Mouse (Mus musculus) cerebellum, adult 9-10 months (tissue): ENCODE measurements at regions not wholly inside any gene's neighbourhood (a gene's known extent, or its start where the extent isn't known, plus 50 kb on each side); places are given as distances from the start of the nearest gene placed in this dataset.

Experiments used
- DNase-seq: peaks from one replicate; pipeline ENCODE4 v3.0.0; 2022

GRCm38 (mm10) chr5:46086885-46087284 lies 229.5 kb upstream of the Lcorl start:
- DNase-seq: no peak

- DNase-seq: no peak
Observed at GRCm38 (mm10) chr5:46083293-46083692, 225.9 kb upstream of the Lcorl start.

GRCm38 (mm10) chr5:46073744-46074143 lies 216.3 kb upstream of the Lcorl start:
- DNase-seq: no peak

GRCm38 (mm10) chr5:46073136-46073535 lies 215.7 kb upstream of the Lcorl start:
- no peak for DNase-seq

- no peak for DNase-seq
Observed at GRCm38 (mm10) chr5:46059910-46060309, 202.5 kb upstream of the Lcorl start.

GRCm38 (mm10) chr5:46054850-46055249 lies 197.4 kb upstream of the Lcorl start:
- no peak for DNase-seq

DNA sequence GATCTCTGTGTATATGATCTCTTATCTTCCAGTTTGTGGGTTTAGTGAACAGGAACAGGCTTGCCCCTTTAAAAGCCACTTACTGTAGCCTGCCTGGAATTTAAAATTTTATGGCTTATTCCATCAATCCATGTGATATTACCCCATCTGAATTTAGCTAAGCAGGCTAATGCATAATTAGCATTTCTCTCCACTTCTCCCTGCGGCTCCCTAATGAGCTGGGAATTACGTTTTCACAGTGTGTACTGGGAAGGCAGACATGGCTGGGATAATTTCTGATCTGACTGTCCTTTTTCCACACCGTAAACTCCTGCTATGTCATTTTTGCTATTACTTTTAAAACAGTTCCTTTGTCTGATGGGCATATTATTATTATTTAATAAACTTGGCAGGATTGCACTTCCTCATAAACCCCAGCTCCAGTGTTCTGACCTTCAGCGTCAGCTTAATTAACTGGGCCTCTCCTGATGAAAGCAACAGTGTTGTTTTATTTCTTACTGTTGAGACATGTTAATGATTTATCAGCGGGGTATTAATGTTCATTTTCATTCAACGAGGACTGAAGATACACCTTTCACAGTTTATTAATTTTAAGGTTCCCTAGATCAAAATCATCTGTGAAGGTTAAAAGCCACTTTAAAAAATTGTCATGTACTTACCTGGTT lies 185.4 kb upstream of the Lcorl start:
- DNase-seq: no peak

DNA sequence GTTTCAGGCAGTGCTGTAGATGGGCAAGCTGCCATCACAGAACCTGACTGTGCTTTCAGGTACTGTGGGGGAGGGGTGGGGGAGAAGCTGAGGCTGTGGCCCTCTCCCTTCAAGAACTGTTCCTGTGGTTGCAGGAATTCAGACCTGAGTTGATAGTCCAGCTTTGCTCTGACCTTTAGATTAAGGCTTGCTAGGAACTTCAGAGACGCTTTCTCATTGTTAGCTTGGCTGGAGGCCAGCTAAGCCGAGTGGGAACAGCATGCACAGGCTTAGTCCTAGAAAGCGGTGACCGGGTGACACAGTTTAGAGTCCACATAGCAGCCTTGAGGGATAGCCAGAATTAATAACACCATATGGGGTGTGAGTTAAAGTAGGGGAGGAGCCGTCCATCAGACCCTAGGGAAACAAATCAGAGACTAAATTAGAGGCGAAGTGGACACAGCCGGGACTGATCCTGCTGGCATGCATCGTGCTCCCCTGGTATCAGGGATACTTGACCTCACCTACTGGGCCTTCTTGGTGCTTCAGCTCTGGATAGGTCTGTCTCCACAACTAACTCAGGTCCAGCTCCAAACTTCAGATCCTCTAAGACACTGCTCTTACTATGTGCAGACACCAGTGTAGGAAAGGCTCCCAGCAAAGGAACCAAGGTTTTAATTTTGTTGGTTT lies 175.7 kb upstream of the Lcorl start:
- peak; percentile 15 for DNase-seq

DNA sequence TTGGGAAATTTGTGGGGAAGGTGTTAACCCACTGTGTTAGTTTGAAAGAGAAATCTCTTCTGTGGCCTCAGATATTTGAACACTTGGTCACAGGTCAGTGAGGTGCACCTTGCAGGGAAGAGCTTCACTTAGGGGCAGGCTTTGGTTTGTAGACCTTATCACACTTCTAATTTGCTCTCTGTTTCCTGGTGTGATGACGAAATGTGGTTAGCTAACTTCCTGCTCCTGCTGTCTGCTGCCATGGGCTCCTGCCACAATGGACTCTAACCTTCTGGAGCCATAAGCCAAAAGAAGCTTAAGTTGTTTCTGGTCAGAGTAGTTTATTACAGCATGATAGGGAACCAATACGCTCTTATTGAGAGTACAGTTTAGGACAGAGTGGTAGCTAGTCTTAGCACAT lies 174.8 kb upstream of the Lcorl start:
- no peak for DNase-seq

GRCm38 (mm10) chr5:46024138-46024537 lies 166.7 kb upstream of the Lcorl start:
- DNase-seq: no peak

DNA sequence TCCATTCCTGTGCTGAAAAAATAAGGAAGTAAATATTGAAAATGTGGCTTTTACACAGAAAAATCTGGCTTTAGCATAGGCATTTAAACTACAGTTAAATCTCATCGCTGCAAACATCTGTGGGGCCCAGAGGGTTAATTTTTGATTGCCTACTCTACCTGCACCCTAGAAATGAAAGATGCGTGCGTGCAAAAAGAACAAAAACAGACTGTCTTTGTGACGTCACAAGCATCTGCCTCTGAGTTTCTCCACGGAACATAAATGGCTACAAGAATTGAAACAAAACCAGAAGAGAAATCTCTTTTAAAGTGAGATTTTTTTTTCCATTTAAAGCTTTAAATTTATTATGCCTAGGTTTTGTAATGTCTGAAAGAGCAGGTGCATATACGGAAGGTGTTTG lies 166.0 kb upstream of the Lcorl start:
- DNase-seq: no peak

DNA sequence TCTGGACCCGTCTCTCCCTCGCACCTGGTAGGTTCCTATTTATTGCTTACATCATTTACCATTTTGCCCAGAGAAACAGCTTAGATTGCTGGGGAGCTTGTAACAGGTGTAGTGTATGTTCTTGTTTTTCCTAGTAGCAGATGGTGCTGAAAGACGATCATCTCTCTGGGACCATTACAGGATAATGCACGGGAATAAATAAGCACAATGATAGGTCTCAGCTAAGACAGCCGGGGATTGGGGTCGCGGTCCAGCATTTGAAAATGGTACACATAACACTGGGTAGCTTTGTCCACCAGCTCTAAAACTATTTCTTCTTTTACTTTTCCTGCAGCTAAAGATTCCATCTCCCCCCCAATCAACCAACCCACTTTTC lies 164.6 kb upstream of the Lcorl start:
- no peak for DNase-seq

- no peak for DNase-seq
Observed at GRCm38 (mm10) chr5:46021398-46022046, 164.1 kb upstream of the Lcorl start.

DNA sequence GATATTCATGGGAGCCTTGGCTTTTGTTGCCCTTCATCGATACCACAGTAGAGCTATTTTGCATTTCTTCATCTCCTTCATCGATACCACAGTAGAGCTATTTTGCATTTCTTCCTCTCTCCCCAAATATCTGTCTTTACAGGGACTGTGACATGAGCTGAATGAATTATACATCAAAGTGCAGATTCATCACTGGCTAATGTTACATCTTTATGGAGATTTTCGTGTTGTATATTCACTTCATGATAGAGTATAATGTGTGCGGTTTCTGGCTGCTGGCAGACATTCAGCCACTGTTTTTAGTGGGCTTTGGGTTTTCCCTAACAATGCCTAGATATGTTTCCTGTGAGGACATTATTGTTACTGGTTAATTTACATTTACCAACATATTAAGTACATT lies 162.8 kb upstream of the Lcorl start:
- no peak for DNase-seq

- no peak for DNase-seq
Observed at GRCm38 (mm10) chr5:46007446-46007845, 150.0 kb upstream of the Lcorl start.

GRCm38 (mm10) chr5:46006691-46007090 lies 149.3 kb upstream of the Lcorl start:
- DNase-seq: no peak

GRCm38 (mm10) chr5:46006228-46006627 lies 148.8 kb upstream of the Lcorl start:
- no peak for DNase-seq

- DNase-seq: no peak
Observed at GRCm38 (mm10) chr5:46005631-46006030, 148.2 kb upstream of the Lcorl start.

- no peak for DNase-seq
Observed at GRCm38 (mm10) chr5:46002011-46002410, 144.6 kb upstream of the Lcorl start.

- no peak for DNase-seq
Observed at GRCm38 (mm10) chr5:45957766-45958165, 100.4 kb upstream of the Lcorl start.

DNA sequence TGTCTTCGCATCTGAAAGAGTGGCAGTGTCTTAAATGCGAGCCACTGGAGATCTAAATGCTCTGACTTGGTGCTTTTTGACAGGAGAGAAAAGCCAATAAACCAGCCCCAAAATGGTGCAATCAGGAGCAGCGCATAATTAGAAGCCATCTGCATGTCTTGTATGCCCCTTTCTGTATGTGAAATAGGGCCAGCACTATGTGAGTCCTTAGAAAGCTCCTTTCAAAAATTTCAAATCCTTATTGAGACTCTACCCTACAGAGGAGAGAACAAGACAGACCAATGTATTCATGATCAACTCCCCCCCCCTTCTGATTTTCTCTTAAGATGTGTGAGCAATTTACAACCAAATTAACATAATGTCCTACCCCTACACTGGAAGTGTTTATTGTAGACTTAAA lies 86.6 kb upstream of the Lcorl start:
- DNase-seq: no peak

DNA sequence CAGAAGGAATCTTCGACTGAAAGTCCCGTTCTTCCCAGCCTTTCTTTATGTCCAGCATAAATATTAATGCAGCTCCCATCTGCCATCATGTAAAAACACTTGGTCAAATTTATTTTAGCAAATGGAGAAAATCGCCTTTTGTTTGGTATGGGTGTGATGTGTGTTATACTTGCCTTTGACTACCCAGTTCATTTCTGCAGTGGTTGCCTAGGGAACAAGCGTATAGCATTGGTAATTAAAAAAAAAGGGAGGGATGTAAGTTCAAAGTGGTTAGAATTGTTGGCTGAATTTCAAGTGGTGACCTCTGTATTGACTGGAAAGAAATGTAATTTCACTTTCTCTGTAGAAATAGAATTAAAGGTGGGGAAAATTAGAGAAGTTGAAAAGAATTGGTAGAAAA lies 75.6 kb upstream of the Lcorl start:
- no peak for DNase-seq

DNA sequence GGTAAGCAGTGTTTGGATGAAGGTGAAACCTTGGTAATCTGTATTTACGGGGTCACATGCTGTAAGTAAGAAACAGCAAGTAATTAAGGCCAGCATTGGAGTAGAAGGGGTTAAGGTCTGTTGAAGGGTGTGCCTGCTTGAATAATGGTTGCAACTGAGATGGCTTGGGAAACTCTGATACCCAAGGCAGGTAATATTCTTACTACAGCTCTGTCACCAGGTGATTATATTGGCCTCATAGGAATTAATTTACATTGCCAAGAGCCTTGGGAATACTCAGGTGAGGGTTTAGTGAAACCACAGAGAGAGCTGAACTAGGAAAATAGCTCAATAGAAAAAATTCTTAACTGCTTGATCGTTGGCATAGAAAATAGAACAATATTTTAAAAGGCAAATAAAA lies 73.8 kb upstream of the Lcorl start:
- no peak for DNase-seq

- no peak for DNase-seq
Observed at GRCm38 (mm10) chr5:45925879-45926410, 68.5 kb upstream of the Lcorl start.
